Mouse (Mus musculus): ENCODE measurements around the gene Dnajc12.
"Not testable (repeated sequence)": the region's sequence is repeated elsewhere in the genome, so short reads cannot be mapped to it uniquely, and the experiment has no call there.

Dnajc12 gene

DNA sequence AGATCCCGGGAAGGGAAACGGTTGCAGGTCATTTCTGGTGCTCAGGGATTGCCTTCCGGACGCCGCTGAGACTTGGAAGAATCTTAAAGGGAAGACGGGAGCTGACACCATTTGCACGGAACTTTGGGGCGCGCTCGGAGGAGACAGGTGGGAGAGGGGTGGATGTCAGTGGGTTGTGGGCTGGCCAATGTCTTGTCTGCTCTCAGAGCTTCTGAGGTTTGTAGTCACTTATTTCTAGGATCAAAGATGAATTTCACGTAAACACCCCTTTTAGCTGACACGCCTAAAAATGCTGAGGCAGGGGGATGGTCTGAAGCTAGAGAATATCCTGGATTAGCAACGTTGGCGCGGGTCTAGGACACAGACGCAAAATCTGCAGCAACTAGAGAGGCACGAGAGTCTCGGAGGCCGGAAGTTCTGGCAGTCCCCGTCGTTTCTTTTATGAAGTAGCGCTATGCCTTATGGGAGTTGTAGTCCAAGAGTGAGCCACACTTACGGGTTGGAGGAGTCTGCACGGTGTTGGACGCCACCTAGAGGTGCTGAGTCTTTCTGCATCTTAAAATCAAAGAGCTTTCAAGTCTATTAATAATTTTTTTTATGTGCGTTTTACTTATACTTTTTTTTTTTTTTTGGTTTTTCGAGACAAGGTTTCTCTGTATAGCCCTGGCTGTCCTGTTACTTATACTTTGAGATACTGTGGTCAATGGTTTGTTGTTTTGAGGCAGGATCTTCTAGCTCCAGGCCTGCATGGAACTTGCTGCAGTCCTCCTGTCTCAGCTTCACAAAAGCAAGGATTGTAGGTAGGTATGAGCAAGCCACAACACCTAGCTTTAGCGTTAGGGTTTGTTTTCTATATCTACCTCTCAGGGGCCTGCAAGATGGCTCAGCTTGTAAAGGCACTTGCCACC lies at the start of gene Dnajc12:
Gene Dnajc12 (plus strand): TSS at position 72 of the 908 bp plus-strand sequence.
- peak; percentile 87 for DNase-seq

- DNase-seq = no peak
Observed at GRCm38 (mm10) chr10:63336901-63337300, 45.3 kb upstream of the Dnajc12 start.

DNA sequence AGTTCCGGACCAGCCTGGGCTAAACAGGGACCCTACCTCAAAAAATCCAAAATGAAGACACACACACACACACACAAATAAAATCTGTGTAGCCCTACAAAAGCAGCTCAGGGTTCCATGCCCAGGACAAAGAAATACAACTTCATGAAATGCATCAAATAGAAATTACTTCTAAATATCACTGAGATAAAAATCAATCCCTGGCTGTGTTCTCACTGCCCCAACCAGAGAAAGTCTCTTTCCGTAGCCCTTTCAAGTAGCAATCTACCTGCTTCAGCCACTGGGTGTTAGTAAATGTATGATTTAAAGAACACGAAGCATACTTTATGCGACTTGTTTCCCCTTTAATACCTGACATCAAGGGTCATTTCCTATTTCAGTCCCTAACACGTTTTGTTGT lies 44.9 kb upstream of the Dnajc12 start:
- no peak for DNase-seq

GRCm38 (mm10) chr10:63337951-63338836 lies 44.0 kb upstream of the Dnajc12 start:
- DNase-seq = peak; percentile 74

- peak; percentile 97 for DNase-seq
Observed at GRCm38 (mm10) chr10:63338914-63339643, 43.2 kb upstream of the Dnajc12 start.

- DNase-seq = no peak
Observed at GRCm38 (mm10) chr10:63341351-63341750, 40.9 kb upstream of the Dnajc12 start.

- DNase-seq = no peak
Observed at GRCm38 (mm10) chr10:63344751-63345150, 37.5 kb upstream of the Dnajc12 start.

DNA sequence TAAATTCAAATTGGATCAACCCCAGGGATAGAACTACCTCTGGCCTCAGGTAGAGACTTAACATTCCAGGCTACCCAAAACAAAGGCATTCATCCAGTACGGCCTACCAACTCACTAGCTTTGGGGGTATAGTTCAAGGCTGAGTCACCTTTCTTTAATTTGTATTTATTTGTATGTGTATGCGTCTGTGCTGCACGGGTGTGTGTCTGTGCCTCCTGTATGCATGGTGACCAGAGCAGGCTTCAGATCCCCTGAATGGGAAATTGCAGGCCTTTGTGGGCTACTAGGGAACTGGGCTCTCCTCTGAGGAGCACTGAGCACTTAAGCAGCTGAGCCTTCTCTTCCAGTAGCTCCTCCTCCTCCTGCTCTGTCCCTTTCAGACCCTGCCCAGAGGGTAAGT lies 34.0 kb upstream of the Dnajc12 start:
- no peak for DNase-seq

GRCm38 (mm10) chr10:63350666-63351065 lies 31.6 kb upstream of the Dnajc12 start:
- DNase-seq = no peak

DNA sequence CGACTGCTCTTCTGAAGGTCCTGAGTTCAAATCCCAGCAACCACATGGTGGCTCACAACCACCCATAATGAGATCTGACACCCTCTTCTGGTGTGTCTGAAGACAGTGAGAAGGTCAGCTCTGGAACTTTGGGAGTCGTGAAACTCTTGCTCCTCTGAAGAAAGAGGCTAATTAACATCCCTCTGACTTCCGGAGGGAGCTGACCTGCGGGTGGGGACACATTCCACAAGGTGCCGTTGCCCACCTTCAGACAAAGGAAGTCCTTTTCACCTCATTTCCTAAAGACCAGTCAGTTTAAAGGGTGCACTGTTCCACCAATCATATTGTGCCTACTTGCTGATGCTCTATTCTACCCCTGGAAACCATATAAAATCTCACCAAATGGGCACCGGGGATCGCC lies 31.1 kb upstream of the Dnajc12 start:
- DNase-seq = not testable (repeated sequence)

- no peak for DNase-seq
Observed at GRCm38 (mm10) chr10:63352111-63352510, 30.1 kb upstream of the Dnajc12 start.

DNA sequence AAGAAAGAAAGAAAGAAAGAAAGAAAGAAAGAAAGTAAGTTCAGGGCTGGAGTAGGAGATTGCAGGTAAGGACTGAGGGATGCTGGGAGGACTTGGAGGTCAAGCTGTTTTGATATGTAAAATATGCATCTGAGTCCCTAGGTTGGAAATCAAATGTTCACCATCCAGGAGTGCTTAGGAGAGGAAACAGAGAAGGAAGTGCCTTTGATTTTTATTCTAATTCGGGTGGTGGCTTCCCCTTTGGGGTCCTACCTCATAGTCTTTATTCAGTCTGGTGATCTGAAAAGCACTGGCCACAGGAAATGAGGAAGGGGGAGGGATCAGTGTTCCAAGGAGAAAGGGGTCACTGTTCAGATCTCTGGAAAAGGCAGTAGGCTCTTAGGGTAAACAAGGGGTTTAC lies 21.7 kb upstream of the Dnajc12 start:
- DNase-seq = no peak

DNA sequence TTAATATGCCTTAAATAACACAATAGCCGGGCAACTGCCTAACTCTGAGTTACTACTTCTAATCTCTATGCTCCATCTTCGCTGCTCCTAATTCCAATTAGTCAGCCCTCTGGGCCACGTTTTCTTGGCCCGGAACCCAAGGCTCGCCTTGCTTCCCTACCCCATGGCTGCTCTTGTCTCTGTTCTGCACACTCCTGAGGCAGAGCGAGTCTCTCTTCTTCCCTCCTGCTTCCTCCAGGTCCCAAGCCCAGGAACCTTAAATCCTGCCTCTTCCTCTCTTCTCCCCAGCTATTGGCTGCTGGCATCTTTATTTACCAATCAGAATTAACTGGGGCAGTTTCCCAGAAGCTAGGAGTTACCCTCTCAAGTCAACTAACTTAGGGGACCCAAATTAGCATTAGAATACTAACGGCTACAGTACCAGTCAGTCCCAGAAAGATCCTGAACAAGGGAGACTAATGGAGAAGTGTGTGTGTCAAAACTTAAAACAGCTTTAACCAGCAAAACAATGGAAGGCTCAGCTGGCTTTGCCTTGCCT lies 16.3 kb upstream of the Dnajc12 start:
- DNase-seq = no peak

- no peak for DNase-seq
Observed at GRCm38 (mm10) chr10:63367386-63367785, 14.9 kb upstream of the Dnajc12 start.

DNA sequence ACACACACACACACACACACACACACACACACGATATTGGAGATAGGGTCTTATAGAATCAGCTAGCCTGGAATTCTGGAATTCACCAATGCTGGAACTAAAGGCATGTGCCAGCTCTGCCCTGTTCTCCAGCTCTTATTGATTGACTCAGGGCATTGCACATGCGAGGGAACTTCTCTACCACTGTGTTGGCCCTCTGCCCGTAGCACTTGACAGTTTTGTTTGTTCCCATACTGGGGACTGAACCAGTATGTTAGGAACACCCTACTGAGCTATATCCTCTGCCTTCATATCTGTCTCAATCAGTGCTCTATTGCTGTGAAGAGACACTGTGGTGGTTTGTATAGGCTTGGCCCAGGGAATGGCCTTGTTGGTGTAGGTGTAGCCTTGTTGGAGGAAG lies 14.2 kb upstream of the Dnajc12 start:
- DNase-seq = no peak

DNA sequence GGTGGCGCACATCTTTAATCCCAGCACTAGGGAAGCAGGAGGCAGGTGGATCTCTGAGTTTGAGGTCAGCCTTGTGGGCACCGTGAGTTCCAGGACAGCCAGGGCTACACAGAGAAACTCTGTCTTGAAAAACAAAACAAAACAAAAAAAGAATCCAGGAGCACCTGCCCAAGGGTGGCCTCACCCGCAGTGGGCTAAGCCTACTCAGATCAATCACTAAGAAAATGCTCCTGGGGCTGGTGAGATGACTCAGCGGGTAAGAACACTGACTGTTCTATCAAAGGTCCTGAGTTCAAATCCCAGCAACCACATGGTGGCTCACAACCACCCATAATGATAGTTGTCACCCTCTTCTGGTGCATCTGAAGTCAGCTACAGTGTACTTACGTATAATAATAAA lies 5.9 kb upstream of the Dnajc12 start:
- no peak for DNase-seq

DNA sequence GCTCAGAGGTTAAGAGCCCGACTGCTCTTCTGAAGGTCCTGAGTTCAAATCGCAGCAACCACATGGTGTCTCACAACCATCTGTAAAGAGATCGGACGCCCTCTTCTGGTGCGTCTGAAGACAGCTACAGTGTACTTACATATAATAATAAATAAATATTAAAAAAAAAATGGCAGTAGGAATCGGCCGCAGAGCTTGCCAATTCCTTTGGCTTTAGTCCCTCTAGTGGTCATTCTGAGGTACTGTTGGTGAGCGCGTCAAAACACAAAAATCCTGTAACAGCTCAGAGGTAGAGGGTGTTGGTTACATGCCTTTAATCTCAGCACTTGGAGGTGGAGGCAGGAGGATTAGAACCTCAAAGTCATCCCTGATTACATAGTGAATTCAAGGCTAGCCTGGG lies 4.8 kb upstream of the Dnajc12 start:
- peak; percentile 49 for DNase-seq

DNA sequence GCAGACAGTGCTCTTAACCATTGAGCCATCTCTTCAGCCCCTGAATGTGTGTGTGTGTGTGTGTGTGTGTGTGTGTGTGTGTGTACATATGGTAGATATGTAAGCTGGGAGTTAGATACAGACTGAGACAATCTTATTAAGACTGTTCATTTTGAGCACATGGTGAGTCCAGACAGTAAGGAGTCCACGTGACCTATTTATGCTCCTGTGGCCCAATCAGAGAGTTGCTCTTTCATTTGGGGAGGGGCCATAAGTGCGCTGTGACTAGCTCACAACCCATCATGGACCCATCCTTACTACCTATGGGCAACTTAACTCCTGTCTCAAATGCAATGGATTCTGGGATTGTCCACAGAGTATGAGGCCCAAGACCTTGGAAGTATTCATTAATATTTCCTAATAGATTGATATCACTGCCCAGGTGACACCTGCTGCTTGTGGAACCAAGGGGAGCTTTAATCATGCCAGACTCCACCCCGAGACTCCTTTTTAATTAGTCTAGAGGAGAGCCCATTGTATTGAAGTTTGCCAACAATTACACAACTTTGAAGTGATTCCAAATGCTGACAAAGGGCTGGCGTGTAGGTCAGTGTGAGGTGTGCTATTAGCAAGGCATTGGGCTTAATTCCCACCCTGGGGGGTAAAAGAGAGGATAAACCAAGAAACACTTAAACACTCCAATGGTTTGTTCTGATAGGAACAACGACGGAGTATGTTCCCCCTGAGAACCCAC lies 3.1 kb upstream of the Dnajc12 start:
- DNase-seq = no peak

DNA sequence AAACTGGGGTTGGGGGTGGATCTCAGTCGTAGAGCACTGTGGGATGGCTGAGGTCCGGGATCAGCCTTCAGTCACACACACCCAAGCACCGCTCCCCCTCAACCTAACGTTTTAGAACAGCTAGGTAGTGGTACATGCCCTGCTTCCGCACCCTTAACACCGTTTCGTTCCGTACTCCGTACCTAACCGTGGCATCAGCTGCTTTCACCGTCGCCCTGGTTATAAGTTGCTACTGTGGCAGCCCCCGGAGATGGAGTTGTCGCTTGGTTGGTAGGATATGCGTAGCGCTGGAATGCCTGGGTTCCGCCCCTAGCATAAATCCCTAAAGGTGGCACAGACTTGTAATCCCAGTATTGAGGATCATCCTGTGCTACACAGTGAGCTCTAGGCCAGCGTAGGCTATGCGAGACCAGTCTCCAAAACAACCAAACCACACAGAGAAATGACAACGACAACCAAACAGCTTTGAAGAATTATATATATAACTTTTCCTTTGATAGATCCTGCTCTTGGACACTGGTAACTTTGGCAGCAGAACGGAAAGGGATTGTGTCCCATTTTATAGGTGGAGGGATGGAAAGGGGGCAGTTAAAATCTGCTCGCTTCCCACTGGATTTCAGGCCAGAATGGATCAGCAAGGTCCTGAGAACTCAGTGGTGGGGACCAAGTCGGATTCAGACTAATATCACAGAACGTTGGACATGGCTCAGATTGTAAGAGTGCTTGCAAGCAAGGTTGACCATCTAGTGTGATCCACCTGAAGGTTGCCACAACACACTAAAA lies 554 bp upstream of the Dnajc12 start, which contains the start of gene Sirt1:
Gene Sirt1 (minus strand): TSS at position 207 of the 783 bp plus-strand sequence.
- peak; percentile 9 for DNase-seq

- DNase-seq = not testable (repeated sequence)
Observed at GRCm38 (mm10) chr10:63385897-63386296, 3.7 kb downstream of the Dnajc12 start.

- DNase-seq = peak; percentile 88
Observed at GRCm38 (mm10) chr10:63386444-63386843, 4.2 kb downstream of the Dnajc12 start.
